Mouse (Mus musculus): Measurements from ENCODE around the gene Ifrd2. TPM values are rescaled to one million over a fixed set of nuclear protein-coding genes. Genes with fewer than 3 reads are reported as not detected.

Gene Ifrd2
- total and polyA plus RNA-seq, 3 experiments = 76.0 to 183 (median 156) TPM

DNA sequence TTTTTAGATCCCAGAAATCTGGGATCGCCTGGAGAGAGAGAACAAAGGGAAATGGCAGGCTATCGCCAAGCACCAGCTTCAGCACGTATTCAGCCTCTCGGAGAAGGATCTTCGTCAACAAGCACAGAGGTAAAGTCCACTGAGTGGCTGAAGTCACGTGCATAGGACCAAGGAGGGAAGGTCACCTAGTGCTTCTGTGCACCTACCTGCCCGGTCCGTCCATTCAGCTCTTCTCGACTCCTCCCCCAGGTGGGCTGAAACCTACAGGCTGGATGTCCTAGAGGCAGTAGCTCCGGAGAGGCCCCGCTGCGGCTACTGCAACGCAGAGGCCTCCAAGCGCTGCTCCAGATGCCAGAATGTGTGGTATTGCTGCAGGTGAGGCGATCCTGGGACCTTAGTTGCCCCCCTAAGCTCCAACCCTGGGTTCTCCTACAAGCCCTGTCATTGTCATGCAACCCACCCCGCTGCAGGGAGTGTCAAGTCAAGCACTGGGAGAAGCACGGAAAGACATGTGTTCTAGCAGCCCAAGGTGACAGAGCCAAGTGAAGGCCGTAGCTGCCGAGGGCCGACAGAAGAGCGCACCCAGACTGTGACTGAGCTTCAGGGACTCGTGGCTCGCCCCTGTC lies 36.8 kb upstream of the Ifrd2 start:
- Histone ChIP-seq H3K4me1 (ENCODE audit: insufficient read depth, low read depth, low read length) (peaks cover 70% of the 10 kb centered on the region), H3K36me3 (replicated peaks) (peaks cover 23% of the 10 kb centered on the region), H3K27me3 (ENCODE audit: insufficient read depth, low read length) (peaks cover 5% of the 10 kb centered on the region; the same call in 1 of the 2 replicates), H3K4me3 (ENCODE audit: low read depth, low read length) (peak overlapping the region; percentile 73; the same call in 1 of the 2 replicates), H3K9me3 (replicated peaks) (no peaks in the 10 kb centered on the region)
- ATAC-seq (ENCODE audit: extremely low read depth, insufficient number of reproducible peaks, low FRiP score, poor library complexity, severe bottlenecking) (no peak), DNase-seq (ENCODE audit: low spot score) (no peak)
- no peak for TF ChIP-seq POLR2AphosphoS5 (IDR thresholded peaks at IDR 0.05; ENCODE audit: insufficient replicate concordance, low read depth, low read length)

DNA sequence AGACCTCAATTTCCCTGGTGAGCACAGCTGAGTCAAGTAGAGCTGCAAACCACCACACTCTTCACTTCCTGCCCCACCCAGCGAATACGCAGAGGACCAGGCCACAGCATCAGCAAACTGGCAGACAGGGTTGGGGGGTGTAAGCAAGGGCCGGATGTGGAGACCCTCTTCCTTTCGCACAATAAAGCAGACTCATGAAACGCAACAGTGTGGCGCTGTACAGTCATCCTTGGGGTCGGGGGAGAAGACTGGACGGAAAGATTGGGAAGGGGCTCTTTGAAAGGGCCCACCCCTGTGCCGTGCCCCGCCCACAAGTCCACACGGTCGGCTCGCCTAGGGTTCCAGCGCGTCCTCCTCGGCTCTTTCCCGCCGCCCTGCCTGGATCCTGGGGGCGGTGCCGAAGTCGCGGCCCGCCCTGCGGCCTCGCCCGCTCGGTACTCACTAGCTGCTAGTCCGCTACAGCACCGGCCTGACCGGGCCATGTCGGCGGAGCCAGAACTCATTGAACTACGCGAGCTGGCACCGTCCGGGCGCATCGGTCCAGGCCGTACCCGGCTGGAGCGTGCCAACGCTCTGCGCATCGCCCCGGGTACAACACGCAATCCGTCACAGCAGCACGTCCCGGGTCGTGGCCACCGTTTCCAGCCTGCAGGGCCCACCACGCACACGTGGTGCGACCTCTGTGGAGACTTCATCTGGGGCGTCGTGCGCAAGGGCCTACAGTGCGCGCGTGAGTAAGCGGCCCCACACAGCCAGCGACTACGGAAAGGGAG lies 36.1 kb upstream of the Ifrd2 start, which contains the start of gene Rassf1:
TSS of gene Rassf1 (plus strand) at position 439 of the 773 bp plus-strand sequence.
- no peak for ATAC-seq (ENCODE audit: extremely low read depth, insufficient number of reproducible peaks, low FRiP score, poor library complexity, severe bottlenecking)
- Histone ChIP-seq H3K9me3 (replicated peaks) (no peaks in the 10 kb centered on the region), H3K27me3 (ENCODE audit: insufficient read depth, low read length) (peaks cover 5% of the 10 kb centered on the region; the same call in 1 of the 2 replicates), H3K36me3 (replicated peaks) (peaks cover 17% of the 10 kb centered on the region), H3K4me1 (ENCODE audit: insufficient read depth, low read depth, low read length) (peaks cover 69% of the 10 kb centered on the region), H3K4me3 (ENCODE audit: low read depth, low read length) (peak within 1 kb of the TSS; percentile 73)
- TF ChIP-seq CTCF (IDR thresholded peaks at IDR 0.05; ENCODE audit: low read depth, low read length) = no peak
- no peak for TF ChIP-seq GATA1 (IDR thresholded peaks at IDR 0.05; ENCODE audit: borderline replicate concordance, low read length)
- TF ChIP-seq POLR2AphosphoS5 (IDR thresholded peaks at IDR 0.05; ENCODE audit: insufficient replicate concordance, low read depth, low read length) = no peak
- TF ChIP-seq TAL1 (conservative IDR thresholded peaks at IDR 0.05; ENCODE audit: low read depth, low read length) = no peak
- no peak for TF ChIP-seq GATA2 (IDR thresholded peaks at IDR 0.05; ENCODE audit: borderline replicate concordance, low read depth, low read length)
- DNase-seq (ENCODE audit: low spot score) = peak; percentile 52

DNA sequence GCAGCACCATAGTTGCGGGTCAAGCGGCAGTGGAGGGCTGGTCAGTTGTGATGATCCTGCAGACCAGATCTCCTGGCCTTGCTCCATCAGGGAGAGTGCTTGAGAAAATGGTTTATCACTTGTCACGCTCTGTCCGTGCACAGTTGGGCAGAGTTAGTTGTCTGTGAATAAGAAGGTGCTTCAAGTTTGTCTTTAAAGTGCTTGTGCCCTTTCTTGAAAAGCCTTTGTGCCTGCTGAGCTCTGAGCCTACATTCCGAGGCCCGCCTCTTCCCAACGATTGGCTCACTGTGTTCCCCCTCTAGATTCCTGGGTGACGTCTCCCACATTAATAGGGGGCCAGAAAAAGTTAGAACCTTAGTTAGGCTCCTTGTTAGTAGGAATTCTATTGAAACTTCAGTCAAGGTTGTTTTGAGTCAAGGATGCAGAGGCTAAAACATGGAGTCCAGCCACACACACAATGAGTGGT lies 35.5 kb upstream of the Ifrd2 start:
- peaks cover 69% of the 10 kb centered on the region for H3K4me1 ChIP-seq (ENCODE audit: insufficient read depth, low read depth, low read length)
- no peak for TF ChIP-seq POLR2AphosphoS5 (IDR thresholded peaks at IDR 0.05; ENCODE audit: insufficient replicate concordance, low read depth, low read length)
- TF ChIP-seq TAL1 (conservative IDR thresholded peaks at IDR 0.05; ENCODE audit: low read depth, low read length) = no peak
- no peak for TF ChIP-seq GATA1 (IDR thresholded peaks at IDR 0.05; ENCODE audit: borderline replicate concordance, low read length)
- TF ChIP-seq GATA2 (IDR thresholded peaks at IDR 0.05; ENCODE audit: borderline replicate concordance, low read depth, low read length) = no peak
- no peak for TF ChIP-seq CTCF (IDR thresholded peaks at IDR 0.05; ENCODE audit: low read depth, low read length)
- no peak for ATAC-seq (ENCODE audit: extremely low read depth, insufficient number of reproducible peaks, low FRiP score, poor library complexity, severe bottlenecking)
- peaks cover 21% of the 10 kb centered on the region for H3K36me3 ChIP-seq (replicated peaks)
- H3K4me3 ChIP-seq (ENCODE audit: low read depth, low read length) = peak overlapping the region; percentile 73
- no peak for DNase-seq (ENCODE audit: low spot score)
- peaks cover 5% of the 10 kb centered on the region; the same call in 1 of the 2 replicates for H3K27me3 ChIP-seq (ENCODE audit: insufficient read depth, low read length)
- H3K9me3 ChIP-seq (replicated peaks) = no peaks in the 10 kb centered on the region

DNA sequence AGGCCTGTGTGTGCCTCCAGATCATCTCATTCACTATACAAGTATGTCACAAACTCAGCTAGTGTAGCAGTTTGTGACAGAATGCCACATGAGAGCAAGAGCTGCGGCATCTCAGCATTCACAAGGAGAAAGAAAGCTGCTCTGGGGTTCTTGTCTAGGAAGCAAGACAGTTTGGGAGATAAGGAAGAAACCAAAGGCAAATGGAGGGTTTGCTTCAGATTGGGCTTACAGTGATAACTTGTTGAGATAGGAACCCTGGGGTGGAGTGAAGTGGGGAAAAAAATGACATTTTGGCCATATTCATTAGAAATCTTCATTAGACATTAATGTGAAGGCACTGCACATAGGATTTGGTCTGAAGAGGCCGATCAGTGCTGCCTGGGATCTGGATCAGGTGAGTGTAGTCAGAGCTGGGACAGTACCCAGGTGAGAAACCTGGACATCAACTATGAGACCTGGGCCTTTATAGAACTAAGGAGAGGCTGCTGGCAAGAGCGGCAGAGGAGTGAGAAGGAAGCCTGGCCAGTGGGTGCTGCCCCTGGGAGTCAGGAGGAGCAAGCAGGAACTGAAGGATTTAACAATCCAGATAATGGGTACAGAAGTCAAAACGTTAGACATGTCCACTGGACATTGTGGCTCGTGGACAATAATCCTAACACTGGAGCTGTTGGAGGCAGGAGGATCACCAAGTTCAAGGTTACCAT lies 34.6 kb upstream of the Ifrd2 start:
- TF ChIP-seq CTCF (IDR thresholded peaks at IDR 0.05; ENCODE audit: low read depth, low read length) = no peak
- TF ChIP-seq GATA1 (IDR thresholded peaks at IDR 0.05; ENCODE audit: borderline replicate concordance, low read length) = no peak
- TF ChIP-seq POLR2AphosphoS5 (IDR thresholded peaks at IDR 0.05; ENCODE audit: insufficient replicate concordance, low read depth, low read length) = no peak
- no peak for TF ChIP-seq TAL1 (conservative IDR thresholded peaks at IDR 0.05; ENCODE audit: low read depth, low read length)
- TF ChIP-seq GATA2 (IDR thresholded peaks at IDR 0.05; ENCODE audit: borderline replicate concordance, low read depth, low read length) = no peak
- no peak for ATAC-seq (ENCODE audit: extremely low read depth, insufficient number of reproducible peaks, low FRiP score, poor library complexity, severe bottlenecking)
- Histone ChIP-seq H3K36me3 (replicated peaks) (peaks cover 30% of the 10 kb centered on the region), H3K27me3 (ENCODE audit: insufficient read depth, low read length) (peaks cover 5% of the 10 kb centered on the region; the same call in 1 of the 2 replicates), H3K4me3 (ENCODE audit: low read depth, low read length) (peak overlapping the region; percentile 82; the same call in 1 of the 2 replicates), H3K9me3 (replicated peaks) (no peaks in the 10 kb centered on the region), H3K4me1 (ENCODE audit: insufficient read depth, low read depth, low read length) (peaks cover 69% of the 10 kb centered on the region)
- DNase-seq (ENCODE audit: low spot score) = no peak

DNA sequence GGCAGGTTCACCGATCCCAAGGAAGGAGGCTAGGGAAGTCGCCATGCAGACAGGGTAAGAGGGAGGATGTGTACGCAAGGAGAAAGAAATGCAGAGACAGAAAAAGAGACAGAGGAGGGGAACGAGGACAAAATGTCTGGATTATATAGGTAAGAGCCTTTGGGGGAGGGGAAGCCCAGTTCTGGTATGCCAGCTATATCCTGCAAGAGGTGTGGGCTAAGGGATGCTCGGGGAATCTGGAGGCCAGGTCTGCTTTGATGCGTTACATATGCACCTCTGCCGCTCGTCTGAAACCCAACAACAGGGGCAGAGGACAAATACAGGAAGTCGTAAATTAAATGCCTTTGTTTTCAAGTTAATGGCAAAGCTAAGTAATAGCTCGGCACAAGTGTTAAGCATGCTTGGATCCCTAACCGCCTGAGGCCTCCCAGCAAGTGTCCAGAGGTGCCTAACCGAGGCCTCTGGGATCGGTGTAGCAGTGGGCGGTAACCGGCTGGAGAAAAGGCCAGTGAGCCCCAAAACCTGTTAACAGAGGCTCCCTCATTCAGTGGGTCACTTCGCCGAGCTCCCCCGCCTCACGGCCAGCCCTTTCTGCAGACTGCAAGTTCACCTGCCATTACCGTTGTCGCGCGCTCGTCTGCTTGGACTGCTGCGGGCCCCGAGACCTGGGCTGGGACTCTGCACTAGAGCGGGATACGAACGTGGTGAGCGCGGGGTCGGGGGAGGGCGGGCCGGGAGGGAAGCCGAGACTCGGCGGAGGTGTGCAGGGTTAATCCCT lies 33.7 kb upstream of the Ifrd2 start:
- Histone ChIP-seq H3K4me1 (ENCODE audit: insufficient read depth, low read depth, low read length) (peaks cover 62% of the 10 kb centered on the region), H3K9me3 (replicated peaks) (no peaks in the 10 kb centered on the region), H3K4me3 (ENCODE audit: low read depth, low read length) (peak overlapping the region; percentile 82), H3K27me3 (ENCODE audit: insufficient read depth, low read length) (peaks cover 5% of the 10 kb centered on the region; the same call in 1 of the 2 replicates), H3K36me3 (replicated peaks) (peaks cover 39% of the 10 kb centered on the region)
- DNase-seq (ENCODE audit: low spot score) = no peak
- ATAC-seq (ENCODE audit: extremely low read depth, insufficient number of reproducible peaks, low FRiP score, poor library complexity, severe bottlenecking) = no peak
- TF ChIP-seq POLR2AphosphoS5 (IDR thresholded peaks at IDR 0.05; ENCODE audit: insufficient replicate concordance, low read depth, low read length) (no peak), GATA2 (IDR thresholded peaks at IDR 0.05; ENCODE audit: borderline replicate concordance, low read depth, low read length) (no peak), TAL1 (conservative IDR thresholded peaks at IDR 0.05; ENCODE audit: low read depth, low read length) (no peak), GATA1 (IDR thresholded peaks at IDR 0.05; ENCODE audit: borderline replicate concordance, low read length) (no peak), CTCF (IDR thresholded peaks at IDR 0.05; ENCODE audit: low read depth, low read length) (no peak)

Measured in G1E (cell line).